Mouse (Mus musculus) retina, embryonic 14.5 days (tissue): ENCODE data around the gene Ankef1.
A peak's percentile ranks its signal among the peaks of the same experiment; 100 is the strongest.

ENCODE experiments used
- DNase-seq: peaks from one replicate; pipeline ENCODE4 v3.0.0-alpha.2; 2015; ENCODE audit warnings: low spot score

Ankef1 gene

DNA sequence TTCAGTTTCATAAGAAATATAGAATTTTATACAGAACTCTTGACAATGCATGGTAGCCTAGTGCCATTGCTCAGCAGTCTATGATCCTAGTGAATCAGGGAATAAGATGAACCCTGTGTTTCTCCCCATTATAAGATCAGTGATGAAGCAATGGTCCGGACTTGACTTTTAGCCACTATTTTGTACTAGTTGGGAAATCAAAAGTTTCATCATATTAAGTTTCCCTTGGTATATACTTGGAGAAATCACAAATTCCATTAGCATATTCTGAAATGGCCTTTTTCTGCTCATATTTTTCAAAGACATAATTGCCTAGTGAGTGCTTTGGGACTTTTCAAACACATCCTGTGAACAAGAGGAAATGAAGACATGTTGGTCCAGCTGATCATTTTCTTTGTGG lies at the start of gene Ankef1:
Ankef1 (plus strand) TSS at position 260 of the 400 bp plus-strand sequence.
- no peak for DNase-seq

GRCm38 (mm10) chr2:136456468-136456867 lies 45.2 kb upstream of the Ankef1 start:
- no peak for DNase-seq

DNA sequence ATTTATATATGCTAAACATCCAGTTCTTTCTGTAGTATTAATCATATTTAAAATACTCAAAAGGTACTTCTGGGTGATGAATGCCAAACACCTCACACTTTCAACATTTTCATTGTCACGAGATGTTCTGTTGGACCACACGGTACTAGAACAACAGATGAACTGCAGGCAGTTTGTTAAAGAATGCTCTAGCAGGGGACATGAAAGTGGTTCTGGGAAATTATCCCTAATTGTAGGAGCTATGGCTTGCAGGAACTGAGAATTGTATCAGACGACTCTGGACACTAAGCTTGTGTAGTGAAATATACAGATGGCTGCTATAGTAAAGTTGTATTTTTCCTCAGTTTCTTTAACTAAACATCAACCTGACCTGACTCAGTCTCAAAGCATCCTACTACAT lies 44.8 kb upstream of the Ankef1 start:
- DNase-seq = no peak

DNA sequence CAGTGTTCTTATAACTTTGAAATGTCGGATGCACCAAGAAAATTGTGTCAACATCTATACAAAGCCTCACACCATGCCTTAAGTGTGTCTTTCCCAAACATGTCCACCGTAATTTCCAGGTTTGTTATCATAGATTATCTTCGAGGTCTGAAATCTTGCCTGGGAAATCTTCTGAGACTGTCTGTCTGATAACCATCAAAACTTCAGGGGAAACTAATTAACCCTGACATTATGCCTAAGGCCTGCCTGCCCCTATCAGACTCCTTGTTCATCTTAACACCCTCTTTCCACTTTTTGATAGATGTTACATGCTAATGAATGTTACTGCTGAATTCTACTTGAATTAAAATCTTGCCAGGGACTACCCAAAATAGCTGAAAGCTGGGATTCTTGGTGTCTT lies 24.1 kb upstream of the Ankef1 start:
- peak; percentile 74 for DNase-seq

DNA sequence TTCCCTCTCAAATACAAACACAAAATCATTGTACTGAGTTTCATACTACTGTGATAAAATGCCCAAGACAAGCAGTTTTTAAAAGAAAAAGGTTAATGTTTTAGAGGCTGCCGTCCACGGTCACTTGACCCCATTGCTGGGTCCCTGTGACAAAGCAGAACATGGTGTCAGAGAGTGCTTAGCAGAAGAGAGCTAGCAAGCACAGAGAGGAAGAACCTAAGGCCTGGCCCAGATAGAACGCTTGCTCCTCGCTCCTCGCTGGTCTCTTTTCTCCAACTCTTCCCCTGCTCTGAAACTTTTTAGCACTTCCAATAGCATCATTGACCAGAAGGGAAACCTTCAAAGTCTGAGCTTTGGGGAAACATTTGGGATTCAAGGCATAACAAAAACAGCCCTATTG lies 19.4 kb upstream of the Ankef1 start:
- no peak for DNase-seq

- no peak for DNase-seq
These were observed 18.7 kb upstream of the Ankef1 start for GRCm38 (mm10) chr2:136483058-136483457.

DNA sequence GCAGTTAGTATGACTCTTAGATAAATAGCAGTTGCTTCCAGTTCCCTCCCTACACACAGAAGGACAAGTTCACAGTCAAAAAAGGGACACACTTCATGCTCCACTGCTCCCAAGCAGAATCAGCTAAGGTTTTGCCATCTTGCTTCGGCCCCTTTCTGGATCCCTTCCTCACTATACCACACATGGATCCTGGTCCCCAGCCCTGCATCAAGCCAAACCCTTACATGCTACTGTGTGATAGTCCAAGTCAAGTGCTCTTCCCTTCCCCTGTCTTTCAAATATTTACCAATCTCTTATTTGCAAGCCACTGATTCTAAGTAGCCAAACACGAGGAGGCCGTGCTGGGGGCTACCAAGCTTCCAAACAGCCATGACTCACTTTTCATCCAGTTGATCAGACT lies 16.8 kb upstream of the Ankef1 start:
- DNase-seq = no peak

DNA sequence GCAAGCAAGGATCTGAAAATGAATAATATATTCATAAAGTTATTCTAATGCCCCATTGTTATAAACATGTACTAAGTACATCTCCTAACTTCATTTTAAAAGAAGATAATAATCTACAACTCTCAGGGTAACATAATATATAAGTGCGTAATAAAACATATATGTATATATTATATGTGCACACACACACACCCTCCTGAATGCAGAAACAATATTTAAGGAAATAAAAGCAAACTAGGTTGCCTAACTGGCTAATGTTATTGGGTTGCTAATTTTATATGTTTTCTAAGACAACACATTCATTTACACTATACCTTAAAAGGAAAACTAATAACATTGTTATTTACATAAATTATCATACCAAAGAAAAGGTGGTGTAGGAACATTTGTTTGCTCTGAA lies 16.3 kb upstream of the Ankef1 start:
- DNase-seq = no peak

GRCm38 (mm10) chr2:136485815-136486619 lies 15.7 kb upstream of the Ankef1 start:
- DNase-seq = peak; percentile 95

DNA sequence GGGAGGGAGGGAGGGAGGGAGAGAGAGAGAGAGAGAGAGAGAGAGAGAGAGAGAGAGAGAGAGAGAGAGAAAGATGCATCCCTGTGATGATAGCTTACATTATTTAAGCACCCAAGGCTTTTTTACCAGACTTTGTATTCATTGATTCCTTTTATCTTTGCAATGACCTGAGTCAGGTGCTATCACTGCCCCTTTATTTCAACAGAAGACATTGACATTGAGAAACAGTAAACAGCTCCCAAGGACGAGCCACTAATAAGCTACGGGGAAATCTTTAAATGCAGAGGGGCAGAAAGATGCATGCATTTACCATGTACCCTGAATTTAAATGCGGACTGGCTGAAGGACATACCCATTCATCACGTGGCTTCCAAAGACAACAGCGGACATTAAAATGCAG lies 14.7 kb upstream of the Ankef1 start:
- DNase-seq = no peak

- DNase-seq = peak; percentile 80
These were observed 9.4 kb downstream of the Ankef1 start for GRCm38 (mm10) chr2:136511073-136511472.

DNA sequence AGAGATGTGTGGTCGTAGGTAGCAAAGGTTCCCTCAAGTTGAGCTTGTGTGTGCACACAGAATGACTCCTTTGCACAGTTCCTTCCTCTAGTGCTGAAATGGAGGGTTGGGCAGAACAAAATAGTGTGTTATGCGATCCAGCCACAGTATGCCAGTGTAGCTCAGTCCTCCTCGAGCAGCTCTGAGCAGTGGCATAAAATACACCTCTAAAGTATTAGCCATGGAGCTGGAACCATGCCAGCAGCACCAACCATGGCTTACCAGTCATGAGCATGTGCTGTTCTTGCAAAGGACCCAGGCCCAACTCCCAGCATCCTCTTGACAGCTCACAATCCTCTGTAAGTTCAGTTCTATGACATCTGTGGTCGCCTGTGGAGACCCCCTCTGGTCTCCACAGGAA lies 10.0 kb downstream of the Ankef1 start:
- DNase-seq = no peak

DNA sequence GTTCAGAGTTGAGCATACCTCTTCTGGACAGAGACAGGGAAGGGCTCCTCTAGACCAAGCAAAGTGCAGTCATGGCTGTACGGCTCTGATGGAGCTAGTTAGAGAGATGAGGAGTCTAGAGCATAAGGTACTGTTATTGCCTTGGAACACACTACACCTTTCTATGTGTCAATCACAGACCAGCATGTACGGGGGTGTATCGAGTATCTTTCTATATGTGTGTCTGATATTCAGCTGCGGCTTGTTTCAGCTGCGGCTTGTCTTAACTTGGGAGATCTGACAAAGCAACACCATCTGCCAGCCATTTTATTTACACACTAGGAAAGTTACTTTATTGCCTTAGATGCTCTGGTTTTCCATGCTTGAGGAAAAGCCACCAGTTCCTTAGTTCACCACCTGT lies 11.1 kb downstream of the Ankef1 start:
- no peak for DNase-seq

DNA sequence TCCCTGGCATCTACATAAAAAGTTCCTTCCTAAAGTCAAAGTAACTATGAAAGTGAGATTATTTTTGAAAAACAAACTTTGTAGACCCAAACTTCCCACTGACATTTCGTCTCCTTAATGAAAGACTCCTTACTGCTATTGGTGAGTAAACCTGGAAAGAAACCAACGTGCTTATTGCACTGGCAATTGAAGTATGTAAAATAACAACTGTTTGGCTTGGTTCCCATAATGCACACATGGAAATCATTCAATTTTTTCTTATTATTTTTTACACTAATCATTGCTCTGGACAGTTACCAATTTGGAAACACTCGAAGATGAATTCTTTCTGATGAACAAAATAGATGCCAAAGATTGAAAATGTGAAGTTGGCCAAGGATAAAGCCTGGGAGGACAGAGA lies 12.1 kb downstream of the Ankef1 start:
- no peak for DNase-seq

DNA sequence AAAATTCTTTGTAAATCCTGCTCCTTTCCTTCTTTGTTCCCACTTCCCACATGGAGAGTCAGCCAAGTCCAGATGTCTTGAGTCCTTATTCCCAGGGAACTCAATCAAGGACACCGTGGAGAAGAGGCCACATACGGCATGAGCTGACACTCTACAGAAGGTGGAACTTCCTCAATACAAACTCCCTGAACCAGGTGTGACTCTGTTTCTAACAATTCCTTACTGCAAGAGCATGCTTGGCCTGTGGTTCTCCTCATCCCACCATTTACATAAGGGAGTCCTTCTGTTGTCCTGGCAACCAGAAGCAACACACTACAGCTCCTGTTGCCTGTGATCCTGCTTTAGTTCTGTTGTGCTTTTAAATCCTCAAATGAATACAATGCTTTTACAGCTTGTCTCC lies 13.8 kb downstream of the Ankef1 start:
- no peak for DNase-seq

GRCm38 (mm10) chr2:136528937-136529336 lies 27.2 kb downstream of the Ankef1 start:
- DNase-seq = no peak

DNA sequence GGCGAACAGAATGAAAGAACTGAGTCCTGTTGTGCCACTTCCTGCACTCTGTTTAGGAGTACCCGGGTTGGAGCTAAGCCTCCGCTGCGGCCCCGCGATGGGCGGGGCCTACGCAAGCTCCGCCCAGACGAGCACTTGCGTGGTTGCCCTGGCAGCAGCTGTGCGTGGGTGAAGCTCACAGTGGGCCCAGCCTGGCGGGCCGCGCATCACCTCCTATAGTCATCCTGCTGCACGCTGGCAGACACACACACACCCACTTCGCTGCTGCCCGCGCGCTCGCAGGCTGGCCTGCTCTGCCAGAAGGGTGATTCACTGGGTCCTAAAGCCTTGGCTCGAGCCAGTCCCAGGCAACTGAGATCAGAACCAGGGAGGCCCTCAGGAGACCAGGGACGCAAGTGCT lies 30.3 kb downstream of the Ankef1 start:
- peak; percentile 91 for DNase-seq

GRCm38 (mm10) chr2:136558020-136558419 lies 56.3 kb downstream of the Ankef1 start:
- peak; percentile 8 for DNase-seq

DNA sequence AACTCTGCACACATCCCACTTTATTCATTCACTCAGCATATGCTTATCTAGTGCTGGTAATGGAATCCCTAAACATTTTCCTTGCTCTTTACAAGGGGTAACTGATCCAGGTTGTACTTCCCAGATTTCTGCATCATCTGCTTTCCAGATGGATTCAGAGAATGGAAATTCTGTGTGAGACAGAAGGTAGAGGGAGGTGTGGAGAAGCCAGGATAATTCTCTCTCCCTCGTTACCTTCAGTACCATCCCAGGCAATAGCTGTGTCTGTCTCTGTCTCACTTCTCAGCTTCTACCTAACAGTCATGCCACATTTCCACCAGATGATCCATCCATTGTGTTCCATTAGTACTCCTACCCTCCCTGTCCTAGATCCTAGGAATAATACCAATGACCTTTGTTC lies 60.6 kb downstream of the Ankef1 start:
- no peak for DNase-seq

GRCm38 (mm10) chr2:136570856-136571255 lies 69.1 kb downstream of the Ankef1 start:
- no peak for DNase-seq

DNA sequence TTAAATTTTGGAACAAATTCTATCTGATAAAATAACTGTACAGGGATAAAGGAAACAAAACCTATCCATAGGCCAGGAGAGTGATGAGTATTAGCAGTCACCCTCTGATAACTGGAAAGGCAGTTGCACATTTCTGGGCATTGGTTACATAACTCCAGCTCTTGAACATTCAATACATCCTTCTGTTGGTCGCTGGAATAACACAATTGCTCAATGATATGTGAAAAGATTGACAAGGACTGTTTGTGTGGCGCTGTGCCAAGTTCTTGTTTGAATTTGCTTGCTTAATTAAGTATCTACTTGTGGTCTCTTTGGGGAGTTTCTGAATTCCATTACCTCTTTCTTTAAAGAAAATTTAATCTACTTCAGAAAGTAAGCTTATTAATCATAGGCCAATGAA lies 81.1 kb downstream of the Ankef1 start:
- peak; percentile 58 for DNase-seq

DNA sequence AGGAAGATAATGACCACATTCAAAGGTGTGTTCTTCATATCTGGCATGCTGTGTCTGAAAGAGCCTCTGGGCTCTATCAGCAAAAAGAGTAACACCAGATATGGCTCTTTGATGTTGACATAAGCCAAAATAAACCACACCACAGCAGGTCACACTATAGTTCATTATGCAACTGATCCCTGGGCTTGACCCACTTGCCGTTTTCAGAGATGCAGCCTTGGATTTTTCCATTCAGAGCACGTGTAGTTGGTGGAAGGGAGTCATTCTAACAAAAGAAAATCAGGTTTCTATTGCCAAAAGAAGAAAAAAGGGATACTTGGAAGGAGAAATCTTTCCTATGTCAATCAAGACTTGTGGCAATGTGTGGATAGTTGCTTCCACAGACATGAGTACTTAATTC lies 87.1 kb downstream of the Ankef1 start:
- no peak for DNase-seq

GRCm38 (mm10) chr2:136596451-136596850 lies 94.7 kb downstream of the Ankef1 start:
- peak; percentile 78 for DNase-seq

DNA sequence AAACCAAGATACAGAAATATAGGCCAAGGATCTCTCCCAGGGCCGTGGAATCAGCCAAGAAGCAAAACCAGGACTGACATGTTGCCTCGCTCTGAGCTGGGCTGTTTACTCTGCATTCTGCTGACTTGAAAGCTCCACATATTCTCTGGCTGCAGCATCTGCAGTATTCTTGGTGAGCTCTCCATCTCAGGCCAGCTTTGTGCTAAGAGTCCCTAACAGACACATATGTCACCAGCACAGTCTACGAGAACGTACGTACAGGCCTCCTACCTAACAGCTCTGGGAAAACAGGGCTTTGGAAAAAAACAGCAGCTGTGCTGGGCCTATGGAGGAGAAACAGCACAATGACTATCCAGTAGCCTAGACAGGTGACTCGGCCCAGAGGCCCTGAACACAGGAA lies 97.0 kb downstream of the Ankef1 start:
- DNase-seq = no peak
